Mouse (Mus musculus): ENCODE measurements around the gene Ehmt1.
"Not testable (repeated sequence)": the region's sequence is repeated elsewhere in the genome, so short reads cannot be mapped to it uniquely, and the experiment has no call there.

Gene Ehmt1

DNA sequence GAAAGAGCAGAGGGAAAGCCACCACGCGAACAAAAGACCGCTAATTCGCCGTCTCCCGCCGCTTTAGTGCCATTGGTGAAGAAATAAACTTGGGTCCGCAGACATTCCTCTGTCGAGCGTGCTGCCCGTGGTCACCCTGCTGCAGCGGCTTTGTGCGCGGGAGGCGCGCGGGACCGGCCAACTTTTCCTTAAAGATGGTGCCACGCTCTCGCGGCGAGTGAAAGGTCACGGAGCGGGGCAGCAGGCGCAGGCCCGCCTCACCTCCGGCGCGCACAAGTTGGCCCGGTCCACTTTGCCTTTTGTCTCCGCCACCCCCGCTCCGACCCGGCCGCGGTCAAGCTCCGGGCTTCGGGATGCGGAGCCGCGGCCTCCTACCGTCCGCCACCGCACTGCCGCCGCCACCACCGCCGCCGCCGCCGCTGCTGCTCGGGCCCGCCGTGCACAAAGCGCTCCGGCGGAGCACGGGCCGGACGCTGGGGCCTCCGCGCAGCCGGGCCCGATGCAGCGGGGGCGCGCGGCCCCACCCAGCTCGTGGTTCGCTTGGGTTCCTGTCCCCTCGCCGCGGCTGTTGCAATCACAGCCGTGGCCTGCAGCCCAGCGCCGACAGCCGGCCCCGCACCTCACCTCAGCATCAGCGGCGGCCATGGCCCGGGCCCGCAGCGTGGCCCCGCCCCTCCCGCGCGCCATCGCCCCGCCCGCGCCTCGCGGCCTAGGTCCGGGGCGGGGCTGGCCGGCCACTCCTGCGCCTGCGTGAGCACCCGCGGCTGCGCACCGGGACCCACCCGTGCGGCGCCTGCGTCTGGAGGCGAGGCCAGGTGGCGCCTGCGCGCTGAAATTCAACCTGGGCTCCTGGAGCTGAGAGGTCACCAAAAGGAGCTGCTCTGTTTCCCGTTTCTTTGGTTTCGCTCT is at the start of gene Ehmt1:
Gene Ehmt1 (minus strand): TSS at position 685 of the 909 bp plus-strand sequence.
- in situ Hi-C loops (cut with MseI, MboI): no loop called here

DNA sequence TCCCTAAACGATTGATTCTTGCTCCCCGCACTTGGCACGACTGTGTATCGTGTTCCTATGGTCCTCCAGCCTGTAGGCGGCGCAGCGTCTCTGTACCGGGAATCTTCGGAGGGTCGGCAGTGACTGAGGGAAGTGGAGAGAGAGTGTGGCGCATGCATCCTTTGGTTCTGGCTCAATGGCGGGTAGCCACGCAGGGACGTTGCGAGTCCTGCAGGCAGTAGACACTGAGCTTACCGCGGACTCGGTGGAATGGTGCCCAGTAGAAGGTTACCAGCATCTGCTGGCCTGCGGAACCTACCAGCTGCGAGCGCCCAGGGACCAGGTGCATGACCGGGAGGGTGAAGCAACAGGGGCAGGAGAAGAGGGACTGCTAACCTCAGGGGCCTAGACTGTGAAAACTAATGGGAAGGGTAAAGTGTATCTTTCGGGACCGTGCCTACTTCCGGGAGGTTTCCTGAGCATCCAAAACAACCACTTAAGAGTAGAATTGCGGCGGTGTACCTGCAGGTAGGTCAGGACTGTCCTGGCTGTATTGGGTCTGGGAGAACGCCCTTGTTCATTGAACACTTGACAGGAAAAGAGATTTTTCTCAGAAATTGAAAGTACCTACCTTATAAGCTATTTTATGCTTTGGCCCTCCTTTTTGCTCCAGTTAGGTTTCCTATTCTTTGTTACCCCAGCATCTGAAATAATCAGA is 43.0 kb upstream of the Ehmt1 start, which contains the start of gene Dph7:
Gene Dph7 (plus strand): TSS at position 97 of the 697 bp plus-strand sequence.
- in situ Hi-C loops (cut with MseI, MboI): loop anchor here in 1 of 2 experiments (5.0 kb wide), 1 partner anchor 40 kb away; no protein-coding TSS in a partner anchor

DNA sequence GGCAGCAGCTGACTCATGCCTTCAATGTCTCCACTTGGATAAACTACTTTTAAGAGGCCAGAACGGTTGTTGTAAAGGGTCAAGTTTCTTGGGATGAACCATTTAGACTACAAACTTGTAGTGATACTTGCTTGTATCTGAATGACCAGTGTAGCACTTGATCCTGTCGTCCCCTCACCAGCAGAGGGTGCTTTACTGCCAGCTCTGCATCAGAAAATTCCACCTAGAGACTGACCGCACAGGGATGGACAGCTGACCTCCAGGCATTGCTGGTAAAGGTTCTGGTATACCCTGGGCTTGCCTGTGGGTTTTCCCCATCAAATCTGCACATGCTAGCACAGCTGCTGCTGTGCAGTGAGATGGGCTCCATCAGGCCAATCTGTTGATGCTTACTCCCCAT is 41.5 kb upstream of the Ehmt1 start:
- in situ Hi-C loops (cut with MseI, MboI): loop anchor here in 1 of 2 experiments (5.0 kb wide), 1 partner anchor 41 kb away; no protein-coding TSS in a partner anchor

DNA sequence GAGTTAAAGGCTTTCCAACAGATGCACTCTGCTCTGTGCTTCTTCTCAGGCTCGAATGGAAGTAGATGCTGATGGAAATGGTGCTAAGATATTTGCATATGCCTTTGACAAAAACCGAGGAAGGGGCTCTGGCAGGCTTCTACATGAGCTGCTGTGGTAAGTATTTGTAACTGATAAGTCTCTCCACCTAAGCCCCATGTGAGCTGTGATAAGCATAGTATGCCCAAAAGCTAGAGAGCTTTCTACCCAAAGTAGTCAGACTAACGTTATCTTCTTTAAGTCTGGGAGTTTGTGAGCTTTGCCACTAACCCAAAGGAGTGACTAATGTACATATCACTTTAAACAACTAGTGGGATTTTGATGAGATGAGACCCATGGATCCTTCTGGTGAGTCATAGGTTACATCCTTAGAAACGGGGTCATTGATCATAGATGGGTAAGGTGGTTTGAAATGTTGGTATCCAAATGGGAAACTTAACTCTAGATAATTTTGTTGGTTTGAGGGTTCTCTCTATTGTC is 33.2 kb upstream of the Ehmt1 start:
- in situ Hi-C loops (cut with MseI, MboI): no loop called here

DNA sequence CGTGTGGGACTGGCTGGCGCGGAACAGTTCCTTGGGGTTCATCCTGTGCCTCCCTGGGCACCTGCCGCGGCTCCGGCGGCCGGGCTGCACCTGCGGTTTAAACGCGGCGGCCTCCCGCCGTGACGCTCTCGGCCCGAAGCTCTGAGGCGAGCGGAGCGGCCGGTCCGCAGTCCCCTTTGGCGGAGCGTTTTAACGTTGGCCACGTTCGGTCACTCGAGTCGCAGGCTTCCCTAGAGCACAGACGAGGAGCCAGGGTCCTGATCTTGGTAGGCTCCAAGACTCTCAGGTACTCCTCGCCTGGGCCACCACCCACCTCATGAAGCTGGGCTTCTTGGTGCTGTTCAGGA is 30.7 kb upstream of the Ehmt1 start:
- in situ Hi-C loops (cut with MseI, MboI): no loop called here

DNA sequence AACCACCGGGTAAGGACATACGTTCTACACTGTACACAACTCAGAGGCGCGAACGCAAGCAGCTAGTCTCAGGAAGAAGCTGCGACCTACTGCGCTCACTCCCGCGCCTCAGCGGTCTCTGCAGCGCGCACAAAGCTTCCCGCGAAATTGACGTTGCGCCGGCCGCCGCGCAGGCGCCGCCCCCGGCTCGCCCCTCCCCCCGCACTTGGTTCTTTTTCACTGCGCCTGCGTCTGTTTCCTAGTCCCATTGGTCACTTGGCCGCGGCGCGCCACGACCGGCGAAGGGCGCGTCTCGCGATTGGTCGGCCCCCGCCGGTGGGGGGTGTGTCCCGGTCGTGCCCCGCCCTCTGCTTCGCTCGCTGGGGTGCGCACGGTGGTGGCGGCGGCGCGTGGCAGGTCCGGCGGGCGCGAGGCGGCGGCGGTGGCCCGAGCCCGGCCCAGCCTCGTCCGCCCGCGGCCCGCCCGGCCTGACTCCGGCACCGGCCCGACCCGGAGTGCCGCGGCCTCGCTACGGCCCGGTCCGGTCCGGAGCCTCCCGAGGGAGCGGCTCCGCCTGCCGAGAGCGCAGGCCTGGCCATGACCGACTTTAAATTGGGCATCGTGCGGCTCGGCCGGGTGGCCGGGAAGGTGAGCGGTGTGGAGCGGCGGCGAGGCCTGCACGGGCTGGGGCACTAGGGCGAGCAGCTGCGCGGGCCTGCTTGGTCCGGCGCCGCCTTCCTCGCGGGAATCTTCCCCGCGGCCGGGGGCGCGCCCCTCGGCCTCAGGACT is 30.2 kb upstream of the Ehmt1 start, which contains the start of gene Zmynd19:
Gene Zmynd19 (plus strand): TSS at position 372 of the 768 bp plus-strand sequence.
- in situ Hi-C loops (cut with MseI, MboI): no loop called here

DNA sequence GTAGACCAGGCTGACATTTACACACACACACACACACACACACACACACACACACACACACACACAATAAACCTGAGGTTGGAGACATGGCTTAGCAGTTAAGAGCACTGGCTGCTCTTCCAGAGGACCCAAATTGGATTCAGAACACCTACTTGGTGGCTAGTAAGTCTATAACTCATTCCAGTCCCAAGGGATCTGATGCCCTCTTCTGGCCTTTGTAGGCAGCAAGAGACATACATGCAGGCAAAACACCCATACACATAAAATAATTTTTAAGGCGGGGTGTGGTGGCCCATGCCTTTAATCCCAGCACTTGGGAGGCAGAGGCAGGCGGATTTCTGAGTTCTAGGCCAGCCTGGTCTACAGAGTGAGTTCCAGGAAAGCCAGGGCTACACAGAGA is 24.9 kb upstream of the Ehmt1 start:
- in situ Hi-C loops (cut with MseI, MboI): not testable (repeated sequence)

DNA sequence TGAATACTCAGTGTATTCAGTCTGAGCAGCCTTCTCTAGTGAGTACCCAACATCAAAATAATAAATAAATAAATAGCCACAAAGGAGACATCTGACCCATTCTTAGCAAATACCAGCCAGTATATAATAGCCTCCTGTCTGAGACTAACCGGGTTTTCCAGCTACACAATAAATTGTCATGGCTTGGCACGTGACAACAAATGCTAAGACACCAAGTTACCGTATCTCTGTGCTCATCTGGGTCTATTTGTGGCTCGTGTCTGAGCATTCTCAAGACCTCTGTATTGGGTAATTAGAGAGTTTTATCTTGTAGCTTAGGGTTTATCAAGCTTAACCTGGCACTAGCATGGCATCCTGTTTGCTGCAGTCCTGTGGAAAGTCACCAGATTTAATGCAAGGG is 22.7 kb upstream of the Ehmt1 start:
- in situ Hi-C loops (cut with MseI, MboI): no loop called here

DNA sequence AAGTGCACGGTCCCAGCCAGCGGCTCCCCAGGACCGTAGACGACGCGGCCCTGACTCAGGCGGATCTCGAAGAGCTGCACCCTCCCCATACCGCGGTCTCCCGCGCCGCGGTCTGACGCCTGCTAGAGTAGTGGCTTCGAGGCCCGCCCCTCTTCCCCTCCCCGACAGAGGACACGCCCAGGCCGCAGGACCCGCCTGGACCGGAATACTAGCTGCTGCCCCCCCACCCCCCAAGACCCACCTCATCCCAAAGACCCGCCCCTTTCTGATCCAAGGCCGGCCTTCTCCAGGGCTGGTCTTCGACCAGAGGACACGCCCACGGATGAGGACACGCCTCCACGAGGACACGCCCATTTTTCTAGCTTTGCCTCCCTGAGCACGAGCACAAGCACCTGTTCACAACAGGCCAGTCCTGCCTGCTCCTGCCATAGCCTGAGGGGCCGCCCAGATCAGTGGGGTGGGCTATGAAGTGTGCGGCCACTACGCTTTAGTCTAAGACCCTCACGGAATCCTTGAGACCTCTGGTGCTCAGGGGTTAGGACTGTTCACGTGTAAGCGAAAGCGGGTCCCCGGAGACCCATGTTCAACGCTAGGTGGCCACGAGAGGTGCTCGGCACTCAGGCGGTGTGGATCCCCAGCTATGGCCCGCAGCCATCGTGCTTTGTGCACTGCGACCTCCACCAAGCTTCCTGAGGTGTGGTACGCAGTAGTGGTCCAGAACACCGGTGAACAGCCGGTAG is 15.8 kb upstream of the Ehmt1 start, which contains the start of gene Arrdc1:
Gene Arrdc1 (minus strand): TSS at position 196 of the 740 bp plus-strand sequence.
- in situ Hi-C loops (cut with MseI, MboI): no loop called here

DNA sequence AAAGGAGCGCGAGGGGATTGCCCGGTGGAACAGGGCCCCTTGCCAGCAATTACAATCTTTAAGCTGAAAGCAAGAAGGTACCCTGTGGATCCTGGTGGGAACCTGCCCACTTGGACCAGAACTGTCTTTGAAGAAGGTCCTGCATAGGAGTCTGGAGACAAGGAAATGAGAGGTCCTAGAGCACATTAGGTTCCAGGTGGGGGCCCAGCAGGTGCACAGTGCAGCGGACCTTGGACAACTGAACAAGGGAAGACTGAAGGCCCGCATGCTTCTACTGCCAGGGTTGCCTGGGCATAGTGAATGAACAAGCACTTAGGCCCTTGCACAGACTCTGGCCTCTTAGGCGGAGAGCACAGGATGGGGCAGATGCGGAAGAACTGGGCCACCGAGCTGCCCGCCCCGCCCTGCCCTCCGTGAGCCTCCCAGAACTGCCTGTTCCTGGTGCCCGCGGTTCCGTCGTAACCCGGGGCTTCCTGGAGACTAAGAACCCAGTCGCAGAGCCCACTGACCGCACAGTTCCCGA is 15.1 kb upstream of the Ehmt1 start:
- in situ Hi-C loops (cut with MseI, MboI): no loop called here

DNA sequence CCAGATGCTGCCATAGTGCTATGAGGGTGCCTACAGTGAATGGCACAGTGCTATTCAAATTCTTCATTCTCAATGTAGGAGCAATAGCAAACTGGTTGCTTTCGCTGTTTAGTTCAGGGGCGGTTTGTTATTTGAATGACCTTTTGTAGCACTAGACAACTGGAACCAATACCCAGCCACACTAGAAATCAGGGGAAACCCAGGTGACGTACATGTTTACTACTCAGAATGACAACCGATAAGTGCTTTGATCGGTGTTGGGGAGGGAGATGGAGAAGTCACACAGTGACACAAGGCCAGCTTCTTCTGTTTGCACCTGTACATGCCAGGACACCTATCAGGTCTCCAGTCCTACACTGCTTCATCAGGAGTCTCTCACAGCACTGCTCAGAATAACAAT is 10.2 kb upstream of the Ehmt1 start:
- in situ Hi-C loops (cut with MseI, MboI): no loop called here

DNA sequence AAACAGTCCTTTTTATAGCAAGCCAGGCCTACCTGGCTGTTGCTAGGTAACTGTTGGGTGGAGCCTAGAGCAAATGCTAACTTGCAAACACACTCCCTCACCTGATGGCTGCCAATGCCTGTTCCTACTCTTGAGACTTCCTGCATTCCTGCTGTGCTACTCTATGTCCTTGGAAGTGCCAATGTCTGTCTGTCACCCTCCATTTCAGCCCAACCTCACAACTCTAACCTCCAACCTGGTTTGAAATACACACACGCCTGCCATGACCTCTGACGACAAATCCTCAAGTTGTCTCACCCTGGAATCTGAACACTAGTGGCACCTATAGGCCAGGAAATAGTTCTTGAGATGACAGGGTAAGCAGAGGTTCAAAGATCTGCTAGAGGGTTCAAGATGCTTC is 9.7 kb upstream of the Ehmt1 start:
- in situ Hi-C loops (cut with MseI, MboI): no loop called here

DNA sequence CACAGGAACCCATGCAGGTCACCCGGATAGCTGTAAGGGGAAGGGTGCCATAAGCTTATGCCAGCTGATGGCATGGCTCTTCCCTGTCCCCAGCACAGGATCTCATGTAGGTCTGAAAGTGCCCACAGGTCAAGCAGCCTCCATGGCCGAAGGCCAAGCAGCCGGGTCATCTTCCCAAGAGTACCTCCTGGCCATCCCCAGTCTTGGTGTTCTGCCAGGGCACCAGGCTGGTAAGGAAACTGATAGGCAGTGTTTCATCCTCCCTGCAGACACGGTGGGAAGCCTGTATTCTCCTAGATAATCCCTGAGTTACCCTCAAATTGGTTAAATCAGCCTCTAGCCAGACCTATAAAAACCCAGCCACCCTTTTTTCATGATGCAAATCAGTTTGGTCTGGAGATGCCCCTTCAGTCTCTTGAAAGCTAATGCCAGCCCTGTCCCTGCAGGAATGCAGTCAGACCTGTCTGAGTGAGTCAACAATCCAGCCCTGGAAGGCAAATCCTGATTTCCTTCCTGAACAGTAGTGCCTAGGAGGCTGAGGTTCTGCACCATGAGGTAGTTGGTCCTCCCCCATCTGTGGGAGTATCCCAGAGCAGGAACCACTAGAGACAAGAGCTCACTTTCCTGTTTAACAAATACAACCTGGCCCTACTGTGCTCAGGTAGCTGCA is 8.5 kb upstream of the Ehmt1 start:
- in situ Hi-C loops (cut with MseI, MboI): no loop called here

DNA sequence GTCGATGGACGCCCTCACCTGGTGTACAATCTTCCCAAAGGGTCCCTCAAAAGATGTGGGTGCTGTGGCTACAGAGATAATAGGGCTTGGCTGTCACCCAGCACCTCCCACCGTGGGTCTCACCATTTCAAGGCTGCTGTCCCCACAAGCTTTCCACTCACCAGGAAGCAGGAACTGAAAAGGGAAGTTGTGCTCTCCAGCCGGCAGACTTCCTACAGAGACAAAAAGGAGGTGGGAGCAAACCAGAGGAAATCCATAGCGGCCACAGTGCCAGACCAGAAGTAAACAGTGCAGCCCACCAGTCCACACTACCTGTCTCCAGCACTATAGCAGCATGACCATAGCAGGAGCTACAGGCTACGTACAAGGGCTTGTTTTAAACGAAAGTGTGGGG is 7.5 kb upstream of the Ehmt1 start:
- in situ Hi-C loops (cut with MseI, MboI): no loop called here

DNA sequence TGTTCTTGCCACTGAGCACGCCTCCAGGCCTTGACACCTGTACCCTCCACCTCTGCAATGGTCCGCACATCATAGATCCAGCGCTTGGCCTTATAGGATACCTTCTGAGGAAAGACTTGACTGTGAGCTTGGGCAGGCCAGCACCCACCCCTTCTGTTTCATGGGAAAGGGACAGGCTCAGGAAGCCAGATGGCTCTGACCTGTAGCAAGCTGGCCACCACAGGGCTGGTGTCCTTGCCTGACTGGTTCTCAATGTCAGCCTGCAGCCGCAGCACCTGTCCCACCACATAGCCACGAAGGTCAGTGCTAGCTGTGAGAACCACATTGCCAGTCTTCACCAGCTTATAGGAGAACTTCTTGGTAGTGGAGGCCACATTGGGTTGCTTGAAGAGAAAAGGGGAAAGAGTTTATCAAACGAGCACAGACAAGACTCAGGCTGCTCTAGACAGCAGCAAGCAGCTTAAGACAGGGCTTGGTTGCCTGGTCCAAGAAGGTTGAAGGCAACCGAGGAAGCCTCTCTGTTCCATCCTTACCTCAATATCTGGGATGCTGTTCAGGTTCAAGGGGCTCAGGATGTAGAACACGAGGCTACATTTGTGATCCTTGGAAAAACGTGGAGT is 7.0 kb upstream of the Ehmt1 start:
- in situ Hi-C loops (cut with MseI, MboI): no loop called here

DNA sequence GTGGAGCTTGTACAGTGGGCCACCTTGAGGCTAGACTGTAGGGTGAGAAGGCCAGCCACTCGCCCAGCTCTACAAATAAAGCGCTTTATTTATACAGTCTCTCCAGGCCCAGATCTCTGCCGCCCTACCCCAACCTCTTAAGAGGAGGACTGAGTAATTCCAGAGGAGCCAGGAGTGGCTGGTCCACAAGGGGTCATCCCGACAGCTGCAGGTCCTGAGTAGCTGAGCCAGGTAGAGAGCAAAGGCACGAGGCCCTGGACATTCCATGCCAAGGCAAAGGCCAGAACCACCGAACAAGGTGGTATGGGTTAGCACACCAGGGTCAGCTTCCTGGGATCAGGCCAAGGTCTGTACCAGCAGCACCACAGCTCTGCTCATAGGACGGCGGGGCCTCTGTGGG is 5.9 kb upstream of the Ehmt1 start:
- in situ Hi-C loops (cut with MseI, MboI): no loop called here

DNA sequence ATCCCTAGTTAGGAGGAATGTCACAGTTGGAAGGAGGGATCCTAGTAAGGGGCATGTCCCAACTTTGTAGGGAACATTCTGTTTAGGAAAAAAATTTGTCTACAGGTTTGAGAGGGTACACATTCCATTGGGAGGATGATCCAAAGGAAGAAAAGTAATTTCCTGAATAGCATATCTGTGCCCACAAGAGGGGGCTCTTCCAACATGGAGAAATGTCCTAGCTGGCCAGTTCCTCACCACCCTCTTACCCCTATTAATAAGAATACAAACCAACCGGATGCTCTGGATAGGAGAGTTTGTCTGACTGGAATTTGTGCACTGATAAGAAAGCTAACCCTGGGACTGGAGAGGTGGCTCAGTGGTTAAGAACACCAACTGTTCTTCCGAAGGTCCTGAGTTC is 4.1 kb upstream of the Ehmt1 start:
- in situ Hi-C loops (cut with MseI, MboI): no loop called here

DNA sequence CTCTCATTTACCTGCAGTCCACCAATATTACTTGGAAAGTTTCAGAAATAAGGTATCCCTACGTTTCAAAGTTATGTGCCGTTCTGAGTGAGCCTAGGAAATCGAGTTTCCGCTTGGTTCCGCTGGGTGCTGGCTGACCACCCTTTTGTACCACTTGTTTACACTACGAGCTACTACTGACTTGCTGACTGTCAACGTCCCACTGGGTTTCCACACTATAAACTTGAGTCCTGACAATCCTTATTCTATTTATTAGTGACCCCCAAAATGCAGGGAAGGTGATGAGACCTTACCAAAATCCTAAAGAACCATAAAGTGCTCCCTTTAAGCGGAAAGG is 393 bp upstream of the Ehmt1 start:
- in situ Hi-C loops (cut with MseI, MboI): no loop called here

DNA sequence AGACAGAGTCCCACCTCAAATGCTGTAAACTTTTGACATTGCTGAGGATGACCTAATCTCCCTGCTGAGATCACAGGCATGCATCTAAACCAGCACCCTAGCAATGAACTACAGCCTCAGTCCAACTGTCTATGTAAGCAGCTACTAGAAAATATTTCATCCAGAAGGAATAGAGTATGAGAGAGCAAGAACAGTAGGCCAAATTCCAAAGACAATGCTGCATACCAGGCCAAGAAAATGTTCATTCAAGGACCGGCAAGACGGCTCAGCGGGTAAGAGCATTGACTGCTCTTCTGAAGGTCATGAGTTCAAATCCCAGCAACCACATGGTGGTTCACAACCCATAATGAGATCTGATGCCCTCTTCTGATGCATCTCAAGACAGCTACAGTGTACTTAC is 4.7 kb downstream of the Ehmt1 start:
- in situ Hi-C loops (cut with MseI, MboI): no loop called here

DNA sequence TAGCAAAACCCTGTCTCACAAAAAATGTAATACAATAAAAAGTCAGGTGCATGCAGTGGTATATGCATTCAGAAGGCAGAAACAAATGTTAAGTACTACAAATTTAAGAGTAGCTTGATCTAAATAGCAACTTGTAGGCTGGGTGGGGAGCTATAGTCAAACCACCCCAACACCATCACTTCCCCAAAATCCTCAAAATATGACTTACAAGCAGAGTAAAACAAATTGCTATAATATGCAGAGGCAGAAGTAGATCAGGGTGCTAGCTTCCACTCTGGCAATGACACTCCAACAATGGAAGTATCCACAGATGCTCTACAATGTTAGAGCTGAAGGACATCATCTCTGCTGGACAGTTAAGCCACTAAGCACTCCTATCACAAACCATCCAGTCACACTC is 6.8 kb downstream of the Ehmt1 start:
- in situ Hi-C loops (cut with MseI, MboI): no loop called here

All from mouse trophoblast stem cell (cell line).